Mouse (Mus musculus) testis, adult 2 months (tissue): ENCODE measurements around the gene Cdc42ep4. TPM values are rescaled to one million over a fixed set of nuclear protein-coding genes. Genes with fewer than 3 reads are reported as not detected.

Source experiments
- H3K27ac ChIP-seq: fragments of 200-500 bp; 2 replicates; pipeline ENCODE4 v1.5.1; 2012; ENCODE audit warnings: low read depth, low read length; ENCODE audit not compliant: control insufficient read depth, insufficient read depth
- H3K27me3 ChIP-seq: fragments of 200-500 bp; 2 replicates; pipeline ENCODE4 v1.6.1; 2012; ENCODE audit warnings: mild to moderate bottlenecking, low read length, moderate library complexity; ENCODE audit not compliant: control insufficient read depth, insufficient read depth
- H3K36me3 ChIP-seq: fragments of 200-500 bp; 2 replicates; pipeline ENCODE4 v1.6.1; 2012; ENCODE audit warnings: mild to moderate bottlenecking, low read length; ENCODE audit not compliant: control insufficient read depth, insufficient read depth
- H3K4me1 ChIP-seq: fragments of 200-500 bp; 2 replicates; pipeline ENCODE4 v1.6.1; 2012; ENCODE audit warnings: low read length; ENCODE audit not compliant: control insufficient read depth, insufficient read depth
- H3K4me3 ChIP-seq: fragments of 200-500 bp; 2 replicates; pipeline ENCODE4 v1.5.1; 2012; ENCODE audit warnings: low read depth, mild to moderate bottlenecking, low read length, moderate library complexity, mixed read lengths; ENCODE audit not compliant: control insufficient read depth
- CTCF ChIP-seq: fragments of 200-500 bp; IDR thresholded peaks from 2 replicates; pipeline ENCODE4 v1.5.1; 2012; ENCODE audit warnings: low read depth, mild to moderate bottlenecking, inconsistent platforms, low read length, moderate library complexity; ENCODE audit not compliant: control insufficient read depth, insufficient read depth, insufficient replicate concordance
- POLR2A ChIP-seq: fragments of 200-500 bp; IDR thresholded peaks from 2 replicates; pipeline ENCODE4 v1.6.1; 2012; ENCODE audit warnings: low read depth, mild to moderate bottlenecking, inconsistent platforms, low read length, moderate library complexity; ENCODE audit not compliant: control insufficient read depth
- polyA plus RNA-seq: library from polyadenylated mRNA; depleted of rRNA; stranded (reverse); fragments of >200 nt; gene quantifications from 2 replicates; pipeline ENCODE4 v1.2.3, GENCODE M21; 2012

Gene Cdc42ep4
- polyA plus RNA-seq, 1 experiment, result 27.4 TPM

DNA sequence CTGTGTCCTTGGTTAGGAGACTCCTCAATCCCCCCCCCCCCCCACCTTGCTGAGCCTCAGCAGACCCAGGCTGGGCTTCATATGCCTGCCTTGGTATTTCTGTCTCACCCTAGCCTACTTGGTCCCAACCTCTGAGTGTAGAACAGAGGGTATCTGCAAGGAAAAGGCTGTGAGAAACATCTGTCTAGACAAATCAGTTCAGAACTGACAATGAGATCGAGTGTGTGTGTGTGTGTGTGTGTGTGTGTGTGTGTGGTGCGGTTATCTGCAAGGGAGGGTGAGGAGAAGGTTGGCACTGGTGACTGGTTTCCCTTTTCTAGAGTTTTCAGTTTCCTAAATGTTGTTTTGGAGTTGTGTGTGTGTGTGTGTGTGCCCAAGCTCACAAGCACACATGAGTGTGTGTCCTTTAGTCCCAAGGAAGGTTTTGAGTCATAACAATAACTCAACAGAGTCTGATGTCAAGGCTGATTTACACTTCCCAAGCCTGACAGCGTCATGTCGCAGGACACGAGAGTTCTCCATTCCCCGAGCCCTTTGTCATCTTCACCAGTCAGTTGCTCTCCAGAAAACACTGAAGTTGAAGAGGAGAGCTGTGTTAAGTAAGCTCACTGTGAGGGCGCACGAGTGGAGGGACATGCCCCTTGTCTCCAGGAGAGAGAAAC is 10.6 kb upstream of the Cdc42ep4 start:
- H3K36me3 ChIP-seq, result no peaks in the 10 kb centered on the region
- no peak for TF ChIP-seq POLR2A
- no peak for TF ChIP-seq CTCF
- H3K27ac ChIP-seq, result no peak overlapping the region
- H3K27me3 ChIP-seq, result no peaks in the 10 kb centered on the region
- no peak overlapping the region for H3K4me3 ChIP-seq
- H3K4me1 ChIP-seq, result peaks cover 6% of the 10 kb centered on the region

DNA sequence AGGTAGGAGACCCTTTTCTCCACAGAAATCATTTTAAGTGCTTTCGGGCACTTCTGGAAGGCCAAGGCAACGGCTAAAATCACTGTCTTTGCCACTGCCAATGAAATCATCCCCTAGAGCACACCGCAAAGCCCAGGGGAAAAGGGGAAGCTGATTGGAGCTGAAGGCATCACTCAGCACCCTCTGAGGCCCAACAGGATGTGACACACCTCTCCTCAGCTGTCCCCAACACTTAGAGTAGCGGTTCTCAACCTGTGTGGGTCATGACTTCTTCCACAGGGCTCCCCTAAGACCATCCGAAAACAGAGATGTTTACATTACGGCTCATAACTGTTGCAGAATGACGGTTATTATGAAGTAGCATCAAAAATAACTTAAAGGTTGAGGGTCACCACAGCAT is 10.0 kb upstream of the Cdc42ep4 start:
- Histone ChIP-seq H3K4me1 (peaks cover 6% of the 10 kb centered on the region), H3K4me3 (no peak overlapping the region), H3K27ac (no peak overlapping the region), H3K36me3 (no peaks in the 10 kb centered on the region), H3K27me3 (no peaks in the 10 kb centered on the region)
- TF ChIP-seq POLR2A, result no peak
- no peak for TF ChIP-seq CTCF

DNA sequence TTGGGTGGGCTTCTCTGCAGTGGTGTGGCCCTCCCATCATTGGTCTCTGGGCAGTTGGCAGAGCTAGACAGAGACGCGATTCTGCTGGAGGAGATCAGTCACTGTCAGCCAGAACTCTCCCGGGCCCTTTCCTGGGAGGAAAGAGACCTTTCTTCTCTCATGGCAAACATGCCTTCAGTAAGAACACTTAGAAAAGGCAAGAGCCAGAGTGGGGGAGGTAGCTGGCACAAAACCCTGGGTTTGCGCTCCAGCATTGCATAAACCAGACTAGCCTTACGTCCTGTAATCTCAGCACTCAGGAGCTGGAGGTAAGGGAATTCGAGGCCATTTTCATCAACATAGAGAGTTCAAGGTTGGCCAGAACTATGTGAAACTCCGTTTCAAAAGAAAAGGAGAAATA is 8.8 kb upstream of the Cdc42ep4 start:
- TF ChIP-seq POLR2A (no peak), CTCF (no peak)

DNA sequence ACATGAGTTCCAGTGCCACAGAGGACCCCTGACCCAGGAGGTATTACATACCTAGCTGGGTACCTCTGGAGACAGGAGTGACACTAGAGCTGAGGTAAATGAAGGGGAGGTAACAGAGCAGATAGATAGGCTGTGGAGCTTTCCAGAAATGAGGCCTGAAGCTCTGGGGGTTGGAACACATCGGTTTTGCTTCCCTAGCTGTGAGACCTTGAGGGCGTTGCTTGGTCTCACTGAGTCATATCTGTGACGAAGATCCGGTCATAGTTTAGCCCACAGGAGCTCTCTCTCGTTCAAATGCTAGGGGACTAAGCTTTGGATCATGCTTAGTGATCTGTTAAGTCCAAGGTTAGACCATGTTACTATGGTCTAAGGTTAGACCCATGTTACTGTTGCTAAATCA is 7.2 kb upstream of the Cdc42ep4 start:
- H3K4me3 ChIP-seq, result no peak overlapping the region

More for the DNA sequence above, 8.8 kb upstream of the Cdc42ep4 start:
- peaks cover 6% of the 10 kb centered on the region for H3K4me1 ChIP-seq
- H3K27ac ChIP-seq, result no peak overlapping the region
- H3K4me3 ChIP-seq, result no peak overlapping the region
- no peaks in the 10 kb centered on the region for H3K27me3 ChIP-seq
- no peaks in the 10 kb centered on the region for H3K36me3 ChIP-seq

DNA sequence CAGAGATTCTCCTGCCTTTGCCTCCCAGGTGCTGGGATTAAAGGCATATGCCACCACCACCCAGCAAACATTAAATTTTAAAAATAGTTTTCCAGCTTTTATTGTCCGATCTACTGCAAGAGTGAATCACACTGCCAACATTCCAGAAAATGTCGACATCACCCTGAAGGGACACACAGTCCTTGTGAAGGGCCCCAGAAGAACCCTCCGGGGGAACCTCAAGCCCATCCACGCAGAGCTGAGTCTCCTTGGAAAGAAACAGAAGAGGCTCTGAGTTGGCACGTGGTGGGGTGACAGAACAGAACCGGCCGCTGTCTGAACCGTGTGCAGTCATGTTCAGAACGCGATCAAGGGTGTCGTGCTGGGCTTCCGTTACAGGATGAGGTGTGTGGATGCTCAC is 4.9 kb upstream of the Cdc42ep4 start:
- H3K4me1 ChIP-seq, result peaks cover 6% of the 10 kb centered on the region
- TF ChIP-seq CTCF, result no peak
- no peak for TF ChIP-seq POLR2A
- no peak overlapping the region for H3K27ac ChIP-seq

More for the DNA sequence above, 7.2 kb upstream of the Cdc42ep4 start:
- Histone ChIP-seq H3K27me3 (no peaks in the 10 kb centered on the region), H3K36me3 (no peaks in the 10 kb centered on the region), H3K4me1 (peaks cover 6% of the 10 kb centered on the region), H3K27ac (no peak overlapping the region)
- no peak for TF ChIP-seq CTCF
- no peak for TF ChIP-seq POLR2A

DNA sequence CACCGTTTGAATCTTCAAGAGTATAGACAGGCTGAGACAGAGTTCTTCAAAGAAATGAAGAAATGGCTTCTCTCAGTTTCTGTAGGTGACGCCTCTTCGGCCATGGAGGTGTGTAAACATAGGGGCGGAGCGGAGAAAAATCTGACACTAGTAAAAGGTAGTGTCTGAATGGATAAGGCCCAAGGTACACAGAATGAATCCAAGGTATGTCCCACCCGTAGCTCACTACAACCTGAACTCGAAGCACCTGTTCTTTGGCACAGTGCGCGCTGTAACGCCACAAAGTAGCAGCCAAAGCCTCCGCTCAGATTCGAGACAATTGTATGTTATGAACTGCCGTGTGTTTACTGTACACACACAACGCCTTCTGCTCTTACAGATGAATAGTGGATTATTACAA is 4.2 kb upstream of the Cdc42ep4 start:
- H3K4me1 ChIP-seq, result peaks cover 6% of the 10 kb centered on the region
- no peaks in the 10 kb centered on the region for H3K36me3 ChIP-seq
- no peak overlapping the region for H3K4me3 ChIP-seq
- H3K27ac ChIP-seq, result no peak overlapping the region
- H3K27me3 ChIP-seq, result no peaks in the 10 kb centered on the region
- TF ChIP-seq POLR2A (no peak), CTCF (no peak)

More for the DNA sequence above, 4.9 kb upstream of the Cdc42ep4 start:
- Histone ChIP-seq H3K36me3 (no peaks in the 10 kb centered on the region), H3K27me3 (no peaks in the 10 kb centered on the region), H3K4me3 (no peak overlapping the region)

DNA sequence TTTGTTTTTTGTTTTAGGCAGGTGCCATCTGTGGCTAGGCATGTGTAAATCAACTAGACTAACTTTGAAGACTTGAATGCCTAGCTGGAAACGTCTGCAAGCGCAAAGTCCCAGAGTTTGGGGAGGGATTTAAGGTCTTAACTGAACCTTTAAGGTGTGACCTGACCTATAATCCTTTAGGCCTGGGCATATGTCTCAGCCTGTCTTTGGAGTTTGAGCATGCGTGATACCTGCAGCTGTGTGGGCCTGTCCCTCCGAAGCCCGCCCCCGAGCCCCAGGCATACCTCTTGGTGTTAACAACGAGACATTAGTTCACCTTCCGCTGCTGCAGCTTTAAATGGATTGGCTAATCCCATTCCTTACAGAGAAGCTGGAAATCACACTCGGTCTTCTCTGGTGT is 3.2 kb upstream of the Cdc42ep4 start:
- Histone ChIP-seq H3K4me1 (peaks cover 7% of the 10 kb centered on the region), H3K4me3 (no peak overlapping the region), H3K27me3 (no peaks in the 10 kb centered on the region), H3K36me3 (no peaks in the 10 kb centered on the region), H3K27ac (no peak overlapping the region)
- TF ChIP-seq POLR2A, result no peak
- no peak for TF ChIP-seq CTCF
